Mouse (Mus musculus): ENCODE measurements around the gene Srp14.

DNA sequence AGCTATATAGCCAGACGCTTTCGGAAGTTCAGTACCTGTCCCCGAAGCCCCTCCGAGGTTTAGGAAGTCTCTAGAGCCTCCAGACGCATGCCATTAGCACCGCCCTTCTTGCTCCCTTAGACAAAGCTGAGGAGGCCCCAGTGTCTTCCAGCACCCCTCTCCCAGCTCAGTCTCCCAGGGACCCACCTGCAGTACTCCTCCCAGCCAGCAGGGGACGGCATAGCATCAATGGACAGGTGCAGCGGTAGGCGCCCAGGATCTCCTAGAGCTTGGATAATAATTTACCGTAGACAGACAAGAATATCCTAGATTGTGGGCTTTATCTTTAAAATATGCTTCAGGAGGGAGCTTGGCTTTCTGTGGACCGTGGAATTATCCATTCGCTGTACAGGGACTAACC, 7.4 kb upstream of the Srp14 start:
- TF ChIP-seq POLR2A (IDR thresholded peaks at IDR 0.05; ENCODE audit: insufficient read depth, low read depth, low read length) (no peak), CTCF (IDR thresholded peaks at IDR 0.05; ENCODE audit: insufficient read depth, low read depth, low read length) (peak; percentile 99)
